Mouse (Mus musculus) heart, adult 18-20 months (tissue): Measurements from ENCODE around the gene Map1lc3b. TPM values are rescaled to one million over a fixed set of nuclear protein-coding genes. Genes with fewer than 3 reads are reported as not detected.

Experiments
- DNase-seq, 2 experiments: peaks; one replicate each; pipeline ENCODE4 v3.0.0; 2021 to 2022; ENCODE audit warnings: mixed read lengths in 1 of 2
- long read RNA-seq, 2 experiments: library from polyadenylated mRNA; stranded (forward); transcript quantifications; one replicate each; pipeline ENCODE4 v2.0.0; 2021
- total RNA-seq, 2 experiments: library from RNA; stranded (reverse); gene quantifications; 2 replicates each; pipeline ENCODE4 v1.2.3; 2021

Map1lc3b gene
- total RNA-seq = 100 to 1,000 TPM; 238 to 264 TPM
- long read RNA-seq, experiment 1, transcript Map1lc3b-201 (4 exons, 2,532 nt) = major isoform, 520 of 544 reads
- long read RNA-seq, experiment 1, partial matches to known transcripts = 14 of 544 reads
- long read RNA-seq, experiment 1, other reads (novel, unspliced or antisense) = 9 of 544 reads
- long read RNA-seq, experiment 2, transcript Map1lc3b-201 (4 exons, 2,532 nt) = major isoform, 341 of 360 reads
- long read RNA-seq, experiment 2, partial matches to known transcripts = 14 of 360 reads
- long read RNA-seq, experiment 2, other reads (novel, unspliced or antisense) = 5 of 360 reads

DNA sequence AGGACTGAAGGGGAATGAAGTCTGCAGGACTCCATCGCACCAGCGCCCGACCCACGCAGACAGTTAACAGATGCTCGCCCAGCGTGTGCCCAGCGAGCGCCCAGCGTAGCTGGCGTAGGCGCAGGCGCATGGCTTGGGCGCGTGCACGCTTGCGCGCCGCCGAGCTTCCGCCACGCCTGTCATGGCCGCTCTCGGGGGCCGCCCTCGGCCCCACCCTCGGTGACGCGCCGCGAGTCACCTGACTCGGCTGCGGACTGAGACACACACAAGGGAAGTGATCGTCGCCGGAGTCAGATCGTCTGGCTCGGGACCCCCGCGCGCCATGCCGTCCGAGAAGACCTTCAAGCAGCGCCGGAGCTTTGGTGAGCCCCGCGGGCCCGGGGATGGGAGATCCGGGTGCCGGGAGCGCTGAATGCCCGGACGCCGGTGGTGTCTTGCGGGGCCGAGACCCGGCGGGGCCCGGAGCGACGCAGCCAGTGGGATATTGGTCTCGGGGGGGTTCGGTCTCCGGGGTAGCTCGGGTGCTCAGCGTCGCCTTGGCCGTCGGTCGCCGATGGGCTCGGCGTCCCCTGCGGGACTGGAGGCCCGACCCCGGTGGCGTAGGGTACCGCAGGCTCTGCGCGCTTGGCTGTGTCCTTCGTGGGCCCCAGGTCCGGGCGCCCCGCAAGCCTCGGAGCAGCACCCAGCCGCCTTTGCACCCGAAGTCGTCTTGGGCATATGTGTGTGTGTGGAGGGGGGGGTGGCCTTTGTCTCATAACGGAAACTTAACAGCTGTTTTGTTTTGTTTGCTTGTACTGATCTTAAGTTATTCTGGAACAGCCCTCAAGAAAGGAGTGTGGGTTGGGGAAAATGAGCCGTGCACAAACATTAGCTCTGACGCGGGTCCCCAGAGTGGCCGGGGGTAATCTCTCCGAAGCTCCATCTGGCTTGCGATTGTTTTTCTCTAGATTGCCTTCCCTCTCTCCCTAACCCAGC lies at the start of gene Map1lc3b:
Gene Map1lc3b, plus strand, starts transcription at position 159 of the 975 bp plus-strand sequence.
- DNase-seq = peak; percentile 96 to 97

DNA sequence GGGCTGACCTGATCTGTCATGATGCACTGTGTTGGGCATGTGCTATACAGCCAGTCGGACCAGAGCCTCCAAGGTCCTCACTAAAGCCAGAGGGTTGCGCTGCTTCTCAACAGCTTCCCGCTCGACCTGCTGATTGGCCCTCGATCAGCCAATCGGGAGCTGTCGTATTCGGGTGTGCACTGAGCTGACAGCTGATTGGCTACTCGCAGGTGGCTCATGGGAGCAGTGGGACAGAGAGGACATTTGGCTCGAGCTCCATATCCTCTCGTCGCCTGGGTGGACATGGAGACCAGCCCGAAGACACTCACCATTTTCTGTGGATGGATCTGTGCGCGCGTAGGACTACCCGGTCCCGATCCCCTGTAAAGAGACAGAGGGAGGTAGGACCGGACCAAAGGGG lies 48.3 kb upstream of the Map1lc3b start:
- DNase-seq = no peak

DNA sequence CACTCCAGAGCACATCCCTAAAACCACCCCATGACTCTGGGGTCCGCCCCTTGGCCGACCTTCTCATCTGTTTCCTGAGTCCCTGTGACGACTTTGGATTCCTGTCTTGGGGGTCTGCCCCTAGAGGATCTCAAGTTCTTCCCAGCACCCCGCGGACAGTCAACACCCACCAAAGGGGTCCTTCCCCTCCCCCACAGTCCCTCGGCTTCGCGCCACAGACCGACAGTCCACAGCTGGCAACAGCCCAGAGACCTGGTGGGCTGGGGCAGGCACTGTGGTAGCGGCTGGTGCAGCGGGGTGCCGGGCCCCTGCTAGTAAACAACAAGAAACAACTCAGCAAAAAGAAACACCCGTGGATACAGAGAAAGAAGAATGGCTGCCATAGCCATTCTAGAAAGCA lies 47.3 kb upstream of the Map1lc3b start:
- DNase-seq = no peak

GRCm38 (mm10) chr8:121544276-121544785 lies 45.8 kb upstream of the Map1lc3b start, which contains the start of gene 1700018B08Rik:
1700018B08Rik (minus strand) TSS chr8:121544320.
- no peak for DNase-seq

- no peak for DNase-seq
Measured at GRCm38 (mm10) chr8:121544936-121545335, 45.2 kb upstream of the Map1lc3b start.

- peak; percentile 66 to 86 for DNase-seq
Measured at GRCm38 (mm10) chr8:121547132-121547531, 43.0 kb upstream of the Map1lc3b start.

DNA sequence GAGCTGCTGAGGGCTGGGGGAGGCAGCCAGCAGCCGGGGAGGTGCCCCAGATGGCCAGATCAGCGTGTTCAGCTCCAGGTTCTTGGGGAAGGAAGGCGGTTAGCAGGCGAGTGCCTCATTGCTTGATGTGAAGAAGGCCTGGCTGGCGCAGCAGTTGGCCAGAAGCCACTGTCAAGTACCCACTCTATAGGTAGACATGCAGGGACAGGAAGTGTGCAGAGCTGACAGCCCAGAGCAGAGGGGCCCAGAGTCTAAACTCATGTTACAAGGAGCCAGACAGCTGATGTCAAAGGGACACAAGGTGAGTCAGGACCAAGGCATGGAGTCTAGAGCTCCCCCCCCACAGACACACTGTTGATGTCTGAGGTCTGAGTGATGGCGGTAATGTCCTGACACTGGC lies 40.1 kb upstream of the Map1lc3b start:
- DNase-seq = no peak

DNA sequence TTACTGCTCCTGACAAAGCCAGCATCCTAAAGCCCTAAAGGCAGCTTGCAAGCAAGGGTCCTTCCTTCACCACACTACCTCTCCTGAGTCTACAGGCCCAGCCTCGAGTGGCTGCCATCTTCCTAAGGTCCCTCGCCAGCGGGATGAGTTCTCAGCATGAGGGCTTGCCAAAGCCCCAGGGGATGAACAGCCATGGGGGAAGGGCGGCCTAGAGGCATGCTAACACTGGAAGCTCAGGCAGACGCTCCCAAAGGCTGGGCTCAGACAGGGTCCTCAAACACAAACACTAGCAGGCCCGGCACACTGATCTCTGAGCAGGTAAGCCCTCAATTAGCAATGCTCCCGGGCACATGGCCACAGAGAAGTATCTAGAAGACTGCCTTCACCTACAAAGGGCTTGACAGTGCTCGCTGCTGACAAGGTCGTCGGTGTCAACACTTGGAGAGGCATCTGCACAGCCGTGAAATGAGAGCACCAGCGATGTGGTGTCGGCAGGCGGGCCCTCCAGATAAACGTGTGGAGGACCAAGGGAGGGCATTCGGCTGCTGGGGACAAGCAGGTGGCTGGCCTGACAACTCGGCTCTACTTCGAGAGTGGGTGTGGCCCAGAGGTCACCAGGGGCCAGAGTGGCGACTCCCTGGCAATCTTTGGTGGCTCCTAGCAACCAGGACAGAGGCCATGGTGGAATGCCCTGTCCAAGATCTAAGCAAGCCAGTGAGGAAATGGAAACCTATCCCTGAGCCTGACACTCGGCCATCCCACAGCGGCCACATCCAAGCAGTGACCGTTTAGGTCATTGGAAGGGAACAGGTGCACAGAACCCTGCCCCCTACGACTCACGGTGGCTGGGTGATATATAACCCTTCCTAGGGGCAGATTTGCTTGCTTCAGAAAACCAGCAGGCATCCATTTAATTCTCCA lies 38.8 kb upstream of the Map1lc3b start:
- DNase-seq = no peak

- no peak for DNase-seq
Measured at GRCm38 (mm10) chr8:121552506-121552905, 37.7 kb upstream of the Map1lc3b start.

- no peak for DNase-seq
Measured at GRCm38 (mm10) chr8:121553831-121554475, 36.2 kb upstream of the Map1lc3b start.

DNA sequence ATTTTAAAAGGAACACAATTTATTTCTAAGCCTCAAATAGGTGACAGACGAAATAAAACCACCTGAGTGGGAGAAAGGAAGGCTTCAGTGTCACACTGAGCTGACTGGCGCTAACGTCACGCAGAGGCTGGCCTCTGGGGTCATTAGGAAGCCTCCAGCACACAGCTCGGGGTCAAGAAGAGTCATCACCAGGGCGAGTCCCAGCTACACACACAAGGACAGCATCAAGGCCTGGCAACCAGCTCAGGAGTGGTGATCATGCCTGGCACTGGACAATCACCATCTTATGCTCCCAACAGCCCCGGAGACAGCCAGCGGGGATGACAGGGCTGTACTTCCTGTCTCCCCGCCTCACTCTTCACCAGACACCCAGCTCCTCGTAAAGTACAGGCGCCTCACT lies 32.4 kb upstream of the Map1lc3b start:
- DNase-seq = no peak

DNA sequence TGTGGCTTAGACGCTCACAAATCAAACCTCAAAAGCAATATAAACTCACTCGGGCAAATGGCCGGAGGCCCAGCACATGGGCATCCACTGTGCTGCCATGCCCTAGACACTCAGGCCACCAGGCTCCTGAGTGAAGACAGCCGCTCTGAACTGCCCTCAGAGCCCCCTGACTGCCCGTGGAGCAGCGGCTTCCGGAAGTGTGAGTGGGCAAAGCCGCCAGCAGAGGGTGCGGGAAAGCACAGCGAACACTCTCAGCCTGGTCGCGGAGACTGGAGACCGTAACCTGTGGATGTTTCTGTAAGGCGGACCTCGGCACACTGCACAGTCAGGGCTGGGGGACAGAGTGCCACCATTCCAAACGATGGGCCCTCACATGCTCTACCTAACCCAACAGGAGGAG lies 31.6 kb upstream of the Map1lc3b start:
- DNase-seq = no peak

DNA sequence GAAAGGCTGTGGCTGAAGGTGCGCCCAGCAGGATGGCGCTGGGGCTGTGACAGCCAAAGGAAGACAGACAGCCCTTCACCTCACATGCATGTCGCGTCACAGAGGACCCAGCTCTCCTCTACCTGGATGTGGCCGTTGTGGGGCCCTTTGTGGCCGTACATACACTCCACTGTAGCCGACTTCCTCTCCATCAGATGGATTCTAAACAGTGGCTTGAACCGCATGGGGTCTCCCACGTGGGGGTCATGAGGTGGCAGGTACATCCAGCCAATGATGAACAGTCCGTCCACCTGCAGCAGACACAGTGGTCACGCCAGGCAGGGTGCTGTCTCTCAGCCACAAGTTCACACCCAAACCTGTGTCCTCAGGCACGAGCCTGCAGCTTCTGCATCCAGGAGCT lies 30.4 kb upstream of the Map1lc3b start:
- no peak for DNase-seq

- DNase-seq = no peak
Measured at GRCm38 (mm10) chr8:121560432-121561100, 29.6 kb upstream of the Map1lc3b start.

GRCm38 (mm10) chr8:121561636-121562345 lies 28.4 kb upstream of the Map1lc3b start:
- peak; percentile 86 to 87 for DNase-seq

DNA sequence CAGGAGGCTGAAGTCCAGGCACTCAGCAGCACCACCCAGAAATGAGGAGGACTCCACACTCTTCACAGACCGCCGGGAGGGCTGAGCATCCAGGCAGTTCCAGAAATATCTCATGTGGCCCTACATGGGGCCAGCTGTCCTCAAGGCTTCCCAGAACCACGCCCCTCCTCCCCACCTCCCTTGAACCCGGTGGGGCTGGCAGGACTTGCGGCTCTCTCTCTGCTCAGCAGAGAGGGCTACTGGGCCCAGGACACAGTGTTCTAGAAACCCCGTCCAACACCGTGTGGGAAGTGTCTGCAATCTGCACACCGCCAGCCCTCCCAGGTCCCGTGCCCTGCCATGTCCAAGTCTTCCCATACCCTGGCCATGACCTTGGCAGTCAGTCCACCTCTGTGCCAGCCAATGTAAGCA lies 27.2 kb upstream of the Map1lc3b start:
- peak; percentile 87 to 95 for DNase-seq

- DNase-seq = peak in 1 of 2 experiments; percentile 33
Measured at GRCm38 (mm10) chr8:121563701-121564100, 26.5 kb upstream of the Map1lc3b start.

- DNase-seq = no peak
Measured at GRCm38 (mm10) chr8:121568321-121568720, 21.8 kb upstream of the Map1lc3b start.

- DNase-seq = peak; percentile 50 to 53
Measured at GRCm38 (mm10) chr8:121570335-121570734, 19.8 kb upstream of the Map1lc3b start.

DNA sequence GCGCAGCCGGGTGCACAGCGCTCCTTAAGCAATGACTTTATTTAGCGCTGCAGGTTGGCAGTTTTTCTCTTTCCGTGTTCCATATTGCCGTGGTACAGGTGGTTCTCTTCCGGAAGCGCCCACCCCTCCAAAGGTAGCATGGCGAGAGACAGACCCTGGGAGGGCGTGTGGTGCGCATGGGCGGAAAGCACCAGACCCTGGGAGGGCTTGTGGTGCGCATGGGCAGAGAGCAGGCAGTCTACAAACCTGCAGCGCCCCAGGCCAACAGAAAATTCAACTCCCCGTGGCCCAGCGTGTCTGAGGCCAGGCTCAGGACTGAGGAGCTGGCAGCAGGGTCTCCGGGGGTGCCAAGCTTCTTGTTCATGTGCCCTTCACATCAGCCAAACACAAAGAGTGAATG lies 19.4 kb upstream of the Map1lc3b start:
- no peak for DNase-seq
